Mouse (Mus musculus) hindbrain, embryonic 12.5 days (tissue): ENCODE results near the gene Arl10. TPM values are rescaled to one million over a fixed set of nuclear protein-coding genes. Genes with fewer than 3 reads are reported as not detected.

Source experiments
- microRNA-seq: library from miRNA; unstranded; fragments of <30 nt; microRNA quantifications from one replicate; pipeline ENCODE4, GENCODE M21; 2017
- polyA plus RNA-seq: library from polyadenylated mRNA; unstranded; fragments of >200 nt; fragmentation: Nextera tagmentation; extraction: Ambion mirVana; gene quantifications from 2 replicates; pipeline ENCODE4 v1.2.1, GENCODE M21; 2016

Gene Arl10
- polyA plus RNA-seq, 1 experiment from 2014 or later, result 54.2 TPM

Small RNA genes lying within 50 kb of the gene (microRNA-seq; reads per million reads assigned to microRNA genes)
- gene Gm24195, result not detected

Other genes with a start within 250 kb of the Arl10 start
- gene Cplx2, start 203.7 kb upstream of the Arl10 start, polyA plus RNA-seq, result 12.5 and 13.8 TPM in 2 replicates
- 123 and 128 TPM in 2 replicates for gene Thoc3, start 106.2 kb upstream of the Arl10 start, polyA plus RNA-seq
- gene Simc1, start 71.2 kb upstream of the Arl10 start, polyA plus RNA-seq, result 18.4 and 19.6 TPM in 2 replicates
- gene 4833439L19Rik, start 9.6 kb upstream of the Arl10 start, polyA plus RNA-seq, result 235 and 241 TPM in 2 replicates
- gene Nop16, start 15.1 kb downstream of the Arl10 start, polyA plus RNA-seq, result 57.1 and 57.8 TPM in 2 replicates
- gene Higd2a, start 15.2 kb downstream of the Arl10 start, polyA plus RNA-seq, result 171 and 172 TPM in 2 replicates
- gene Cltb, start 36.3 kb downstream of the Arl10 start, polyA plus RNA-seq, result 54.4 and 58.2 TPM in 2 replicates
- 84.2 and 89.7 TPM in 2 replicates for gene Faf2, start 46.8 kb downstream of the Arl10 start, polyA plus RNA-seq
- 95.6 and 98.0 TPM in 2 replicates for gene Rnf44, start 118.9 kb downstream of the Arl10 start, polyA plus RNA-seq
- not detected in 2 replicates for gene Cdhr2, start 126.4 kb downstream of the Arl10 start, polyA plus RNA-seq
- 26.0 and 30.7 TPM in 2 replicates for gene Gprin1, start 174.9 kb downstream of the Arl10 start, polyA plus RNA-seq
- 2.5 and 2.9 TPM in 2 replicates for gene Sncb, start 191.6 kb downstream of the Arl10 start, polyA plus RNA-seq
- not detected in 2 replicates for gene Eif4e1b, start 209.0 kb downstream of the Arl10 start, polyA plus RNA-seq
- 30.0 and 35.0 TPM in 2 replicates for gene Tspan17, start 214.4 kb downstream of the Arl10 start, polyA plus RNA-seq